Mouse (Mus musculus) bone marrow, adult 2 months (tissue): ENCODE measurements around the gene Timm13.
A peak's percentile ranks its signal among the peaks of the same experiment; 100 is the strongest.

Experiments used
- CTCF ChIP-seq: fragments of 200-500 bp; IDR thresholded peaks from 2 replicates; pipeline ENCODE4 v1.5.1; 2011; ENCODE audit warnings: low read length, control low read depth; ENCODE audit not compliant: control insufficient read depth, insufficient read depth
- POLR2A ChIP-seq: fragments of 200-500 bp; IDR thresholded peaks from 2 replicates; pipeline ENCODE4 v1.6.1; 2011; ENCODE audit warnings: low read depth, mild to moderate bottlenecking, control low read depth, low read length, borderline replicate concordance; ENCODE audit not compliant: control insufficient read depth

DNA sequence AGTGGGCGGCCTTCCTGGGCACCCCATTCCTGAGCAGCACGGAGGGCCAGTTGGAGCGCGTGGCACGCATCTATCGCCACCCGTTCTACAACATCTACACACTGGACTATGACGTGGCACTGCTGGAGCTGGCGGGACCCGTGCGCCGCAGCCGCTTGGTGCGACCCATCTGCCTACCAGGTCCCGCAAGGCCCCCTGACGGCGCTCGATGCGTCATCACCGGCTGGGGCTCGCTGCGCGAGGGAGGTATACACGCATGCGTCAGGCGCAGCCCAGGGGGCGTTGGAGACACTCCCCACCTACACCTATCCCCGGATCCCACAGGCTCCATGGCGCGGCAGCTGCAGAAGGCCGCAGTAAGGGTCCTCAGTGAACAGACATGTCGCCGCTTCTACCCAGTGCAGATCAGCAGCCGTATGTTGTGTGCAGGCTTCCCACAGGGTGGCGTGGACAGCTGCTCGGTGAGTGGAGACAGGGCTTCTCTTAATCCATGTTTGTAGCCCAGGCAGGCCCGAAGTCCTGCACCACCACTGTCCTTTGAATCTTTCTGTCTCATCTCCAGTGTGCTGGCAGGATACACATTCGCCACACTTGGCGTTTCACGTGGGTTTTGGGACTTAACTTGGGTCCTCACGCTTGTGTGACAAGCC lies 2.8 kb downstream of the Timm13 start:
- TF ChIP-seq POLR2A, result peak; percentile 28; the same call in 1 of the 2 replicates
- no peak for TF ChIP-seq CTCF
